ENCODE assay signal across 8 mouse cellular contexts in the genomic region with DNA sequence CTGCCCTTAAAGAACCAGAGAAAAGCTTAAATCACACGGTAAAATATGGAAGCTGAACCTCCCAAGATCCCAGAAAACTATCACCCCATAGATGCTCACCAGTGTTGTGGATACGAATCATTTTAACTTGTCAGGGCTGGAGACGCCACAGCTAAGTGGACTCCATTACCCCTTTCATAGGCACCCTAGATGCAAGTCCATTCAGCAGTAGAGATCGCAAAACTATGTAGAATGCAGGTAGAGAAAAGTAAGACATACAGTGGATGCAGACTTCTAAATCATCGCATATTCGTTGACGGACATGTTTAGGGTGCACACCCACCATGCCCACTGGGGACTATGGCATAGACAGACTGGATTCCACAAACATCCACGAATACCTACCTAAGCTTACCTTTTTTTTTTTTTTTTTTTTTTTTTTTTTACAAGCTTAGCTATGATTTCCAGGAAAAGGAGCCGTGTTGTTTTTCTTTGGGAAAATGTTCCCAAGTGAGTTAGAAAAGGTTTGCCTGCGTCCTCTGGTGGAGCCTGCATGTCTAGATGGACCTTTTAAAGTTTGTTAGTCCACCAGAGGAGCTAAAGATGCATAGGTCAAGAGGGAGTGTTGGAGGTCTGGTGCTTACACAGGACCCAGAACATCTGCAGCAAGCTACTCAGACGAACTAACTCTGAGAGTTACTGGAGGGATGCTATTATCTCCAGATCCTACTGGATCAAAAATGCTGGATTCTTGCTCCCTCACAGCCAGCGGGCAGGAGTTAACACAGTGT. TPM values are rescaled to one million over a fixed set of nuclear protein-coding genes. Genes with fewer than 3 reads are reported as not detected.
DNase-seq lines count a peak whose midpoint lies in the region; ATAC-seq and TF ChIP-seq lines count a peak whose summit lies in the region.

No protein-coding gene starts in this region.

- no peaks in the 10 kb centered on the region for H3K9me3 ChIP-seq in embryonic facial prominence, embryonic 11.5 days (replicated peaks; ENCODE audit: control insufficient read depth, low read length)
- H3K9me3 ChIP-seq in intestine, embryonic 14.5 days (ENCODE audit: control insufficient read depth, low read length): no peaks in the 10 kb centered on the region
- H3K9me3 ChIP-seq in midbrain, embryonic 14.5 days (ENCODE audit: control insufficient read depth, low read length): no peaks in the 10 kb centered on the region

- no peak for TF ChIP-seq CTCF in kidney, adult 2 months (conservative IDR thresholded peaks at IDR 0.05; ENCODE audit: insufficient read depth, insufficient read length, low read depth, low read length)

- peak overlapping the region; percentile 10; the same call in 1 of the 2 replicates for H3K27ac ChIP-seq in kidney, adult 2 months (ENCODE audit: insufficient read depth, low read depth, low read length)
- no peak overlapping the region for H3K27ac ChIP-seq in embryonic facial prominence, embryonic 11.5 days (replicated peaks; ENCODE audit: low read depth, low read length)
- H3K27ac ChIP-seq in intestine, embryonic 14.5 days (ENCODE audit: low read depth): no peak overlapping the region
- no peak overlapping the region for H3K27ac ChIP-seq in midbrain, embryonic 14.5 days (replicated peaks; ENCODE audit: low read depth, low read length)

- DNase-seq in kidney, adult 2 months: peak; percentile 60
- DNase-seq in kidney, adult 11 months: no peak
- DNase-seq in embryonic facial prominence, embryonic 11.5 days (ENCODE audit: low spot score): no peak
- peak; percentile 54 for DNase-seq in intestine, embryonic 14.5 days (ENCODE audit: low spot score)
- peak; percentile 18 for DNase-seq in midbrain, embryonic 14.5 days
- no peak for DNase-seq in adrenal gland, postnatal 14 days

- WGBS in kidney, adult 2 months: 32% methylated on average over 12 of the region's 12 CpGs
- 69% methylated on average over 12 of the region's 12 CpGs for WGBS in embryonic facial prominence, embryonic 11.5 days
- WGBS in intestine, embryonic 14.5 days: 50% methylated on average over 12 of the region's 12 CpGs
- 71% methylated on average over 12 of the region's 12 CpGs for WGBS in midbrain, embryonic 14.5 days

- H3K4me1 ChIP-seq in kidney, adult 2 months (ENCODE audit: control insufficient read depth, insufficient read depth, low read length): peaks cover 11% of the 10 kb centered on the region
- peaks cover 4% of the 10 kb centered on the region; the same call in 1 of the 2 replicates for H3K4me1 ChIP-seq in embryonic facial prominence, embryonic 11.5 days (ENCODE audit: control insufficient read depth, insufficient read depth, low read length)
- H3K4me1 ChIP-seq in intestine, embryonic 14.5 days (replicated peaks; ENCODE audit: control insufficient read depth, insufficient read depth, low read length): peaks cover 20% of the 10 kb centered on the region
- H3K4me1 ChIP-seq in midbrain, embryonic 14.5 days (ENCODE audit: control insufficient read depth, insufficient read depth, low read length): peaks cover 22% of the 10 kb centered on the region

- H3K9ac ChIP-seq in embryonic facial prominence, embryonic 11.5 days (replicated peaks; ENCODE audit: low read length): no peak overlapping the region; the same call in 1 of the 2 replicates
- H3K9ac ChIP-seq in intestine, embryonic 14.5 days (ENCODE audit: low read length): peak overlapping the region; percentile 83; the same call in 1 of the 2 replicates
- peak overlapping the region; percentile 92; the same call in 1 of the 2 replicates for H3K9ac ChIP-seq in midbrain, embryonic 14.5 days (replicated peaks; ENCODE audit: low read length)

- no peaks in the 10 kb centered on the region for H3K27me3 ChIP-seq in kidney, adult 2 months (replicated peaks; ENCODE audit: control insufficient read depth, insufficient read depth, low read length)
- no peaks in the 10 kb centered on the region for H3K27me3 ChIP-seq in embryonic facial prominence, embryonic 11.5 days (ENCODE audit: control insufficient read depth, insufficient read depth, low read length)
- no peaks in the 10 kb centered on the region for H3K27me3 ChIP-seq in intestine, embryonic 14.5 days (replicated peaks; ENCODE audit: control insufficient read depth, insufficient read depth, low read length)
- no peaks in the 10 kb centered on the region for H3K27me3 ChIP-seq in midbrain, embryonic 14.5 days (ENCODE audit: control insufficient read depth, insufficient read depth, low read length)

- H3K4me3 ChIP-seq in kidney, adult 2 months (ENCODE audit: insufficient read depth, low read depth, low read length): peak overlapping the region; percentile 62
- peak overlapping the region; percentile 66 for H3K4me3 ChIP-seq in embryonic facial prominence, embryonic 11.5 days (ENCODE audit: low read depth, low read length)
- peak overlapping the region; percentile 54 for H3K4me3 ChIP-seq in intestine, embryonic 14.5 days (ENCODE audit: low read depth, low read length)
- peak overlapping the region; percentile 74 for H3K4me3 ChIP-seq in midbrain, embryonic 14.5 days (replicated peaks; ENCODE audit: low read depth, low read length)

- no peak for ATAC-seq in embryonic facial prominence, embryonic 11.5 days (replicated peaks; ENCODE audit: insufficient number of reproducible peaks, low FRiP score, low TSS enrichment, low read depth)
- no peak for ATAC-seq in intestine, embryonic 14.5 days (replicated peaks; ENCODE audit: low FRiP score, low TSS enrichment, low read depth)
- no peak for ATAC-seq in midbrain, embryonic 14.5 days (ENCODE audit: low FRiP score, low TSS enrichment)
- no peak for ATAC-seq in inflammation-experienced regulatory T-cells, adult 6 months
- ATAC-seq in granulocyte monocyte progenitor cell, adult 5-6 weeks (replicated peaks; ENCODE audit: poor library complexity, severe bottlenecking): no peak

- no peaks in the 10 kb centered on the region for H3K36me3 ChIP-seq in kidney, adult 2 months (ENCODE audit: control insufficient read depth, insufficient read depth, low read length)
- H3K36me3 ChIP-seq in embryonic facial prominence, embryonic 11.5 days (replicated peaks; ENCODE audit: control insufficient read depth, insufficient read depth, low read depth, low read length): no peaks in the 10 kb centered on the region
- H3K36me3 ChIP-seq in intestine, embryonic 14.5 days (ENCODE audit: control insufficient read depth, insufficient read depth, low read length): no peaks in the 10 kb centered on the region; the same call in 1 of the 2 replicates
- H3K36me3 ChIP-seq in midbrain, embryonic 14.5 days (ENCODE audit: control insufficient read depth, insufficient read depth, low read length): no peaks in the 10 kb centered on the region

- no peak for TF ChIP-seq POLR2A in kidney, adult 2 months (IDR thresholded peaks at IDR 0.05; ENCODE audit: low read depth, low read length)

- H3K4me2 ChIP-seq in embryonic facial prominence, embryonic 11.5 days (ENCODE audit: low read depth, low read length): peak overlapping the region; percentile 89
- peak overlapping the region; percentile 94 for H3K4me2 ChIP-seq in intestine, embryonic 14.5 days (ENCODE audit: low read length)
- H3K4me2 ChIP-seq in midbrain, embryonic 14.5 days (ENCODE audit: low read length): peak overlapping the region; percentile 96

RNA-seq across cellular contexts. Expression of gene Bcl2, which starts 2.5 kb away (rescaled TPM):
- polyA plus RNA-seq in kidney, adult 2 months (2012; rRNA removed): 1.9 and 2.6 TPM in 2 replicates
- polyA plus RNA-seq in embryonic facial prominence, embryonic 11.5 days (2014; fragmentation: Nextera tagmentation; extraction: Ambion mirVana): 7.1 and 7.6 TPM in 2 replicates
- polyA plus RNA-seq in intestine, embryonic 14.5 days (2014; fragmentation: Nextera tagmentation; extraction: Ambion mirVana): 13.4 and 15.5 TPM in 2 replicates
- polyA plus RNA-seq in midbrain, embryonic 14.5 days (2014; fragmentation: Nextera tagmentation; extraction: Ambion mirVana): 10.7 and 12.2 TPM in 2 replicates
- polyA plus RNA-seq in inflammation-experienced regulatory T-cells, adult 6 months (2017; shearing (Covaris generic)): 100 to 1,000 TPM in 2 of 3 experiments, 10 to 100 TPM in 1; 22.7 to 169 (median 147) TPM
- total RNA-seq in adrenal gland, postnatal 14 days (2021): 6.0 and 10.1 TPM in 2 replicates
- 44.5 and 49.6 TPM in 2 replicates for total RNA-seq in granulocyte monocyte progenitor cell, adult 5-6 weeks (2014; fragmentation: Nextera tagmentation)
- 26.2 and 26.3 TPM in 2 replicates for total RNA-seq in granulocyte monocyte progenitor cell, adult 5-6 weeks (2017)

RNA-seq across cellular contexts. Expression of gene Kdsr, which starts 48.0 kb away (rescaled TPM):
- 7.6 and 13.3 TPM in 2 replicates for polyA plus RNA-seq in kidney, adult 2 months (2012; rRNA removed)
- polyA plus RNA-seq in embryonic facial prominence, embryonic 11.5 days (2014; fragmentation: Nextera tagmentation; extraction: Ambion mirVana): 12.1 and 12.9 TPM in 2 replicates
- polyA plus RNA-seq in intestine, embryonic 14.5 days (2014; fragmentation: Nextera tagmentation; extraction: Ambion mirVana): 13.5 and 15.0 TPM in 2 replicates
- polyA plus RNA-seq in midbrain, embryonic 14.5 days (2014; fragmentation: Nextera tagmentation; extraction: Ambion mirVana): 14.3 and 18.1 TPM in 2 replicates
- polyA plus RNA-seq in inflammation-experienced regulatory T-cells, adult 6 months (2017; shearing (Covaris generic)): 10 to 100 TPM; 23.5 to 28.7 (median 24.2) TPM
- 27.7 and 29.2 TPM in 2 replicates for total RNA-seq in adrenal gland, postnatal 14 days (2021)
- 11.3 and 20.9 TPM in 2 replicates for total RNA-seq in granulocyte monocyte progenitor cell, adult 5-6 weeks (2014; fragmentation: Nextera tagmentation)
- total RNA-seq in granulocyte monocyte progenitor cell, adult 5-6 weeks (2017): 30.0 and 33.9 TPM in 2 replicates

Comparison
In these comparisons a context has a peak if more than half of its experiments do, and no peak if none do; other contexts are left out.
1. DNase-seq: peak in kidney, adult 2 months (single experiment), intestine, embryonic 14.5 days (single experiment) and midbrain, embryonic 14.5 days (single experiment); none in kidney, adult 11 months (single experiment), embryonic facial prominence, embryonic 11.5 days (single experiment) and adrenal gland, postnatal 14 days (single experiment).
2. Peak in every context shown above with its lines, with median percentiles within 50 percentile points of each other: H3K4me3 ChIP-seq and H3K4me2 ChIP-seq.